13 mouse cellular contexts compared by ENCODE assay signal in the genomic region with DNA sequence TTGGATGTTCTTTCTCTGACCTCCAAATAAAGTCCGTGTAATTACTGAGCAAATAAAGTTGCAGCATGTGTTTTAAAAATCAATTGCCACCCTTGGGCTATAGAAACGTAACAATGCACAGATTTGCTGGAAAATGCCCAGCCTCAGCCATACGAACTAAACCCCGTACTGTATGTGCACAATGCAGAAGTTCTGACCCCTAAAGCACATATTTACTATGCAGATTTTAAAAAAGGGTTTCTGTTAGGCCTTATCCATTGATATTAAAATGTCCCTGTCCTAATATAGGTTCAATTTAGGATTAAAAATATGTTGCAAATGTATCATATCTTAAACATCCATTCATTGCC.
"Had no signal": no experiment of that assay in that cellular context is flagged by ENCODE, and none has a peak within 500 bp of the region (broad histone marks: within the 10 kb centered on the region; RNA-seq: fewer than 3 reads in every experiment).

No protein-coding gene starts in this region.

- H3K9ac ChIP-seq: limb, embryonic 15.5 days; liver, embryonic 12.5 days; lung, embryonic 14.5 days; neural tube, embryonic 13.5 days had no signal

- H3K4me3 ChIP-seq: limb, embryonic 15.5 days; liver, embryonic 12.5 days; neural tube, embryonic 13.5 days had no signal

- H3K36me3 ChIP-seq: limb, embryonic 15.5 days; liver, embryonic 12.5 days; neural tube, embryonic 13.5 days had no signal

- ATAC-seq: liver, embryonic 12.5 days had no signal

- H3K27me3 ChIP-seq: limb, embryonic 15.5 days; liver, embryonic 12.5 days had no signal

- H3K27ac ChIP-seq: limb, embryonic 15.5 days; liver, embryonic 12.5 days; macrophage; neural tube, embryonic 13.5 days had no signal

- DNase-seq: kidney, adult 18-20 months; kidney, postnatal 14 days; left cerebral cortex, postnatal 4 days; lung, postnatal 14 days; right cerebral cortex, postnatal 4 days; spleen, adult 18-20 months; thymus, adult 18-20 months; thymus, postnatal 14 days had no signal

- H3K4me1 ChIP-seq: limb, embryonic 15.5 days; liver, embryonic 12.5 days had no signal

- H3K9me3 ChIP-seq: limb, embryonic 15.5 days; liver, embryonic 12.5 days; neural tube, embryonic 13.5 days had no signal

- H3K4me2 ChIP-seq: limb, embryonic 15.5 days; liver, embryonic 12.5 days; lung, embryonic 14.5 days; neural tube, embryonic 13.5 days had no signal
